Mouse (Mus musculus) ovary, postnatal 36 days (tissue): ENCODE results near the gene Snrpc.

Experiments
- DNase-seq: peaks from one replicate; pipeline ENCODE4 v3.0.0; 2022; ENCODE audit warnings: low spot score, mixed read lengths

The Snrpc gene

GRCm38 (mm10) chr17:27859131-27859530, 21.2 kb downstream of the Snrpc start:
- no peak for DNase-seq

GRCm38 (mm10) chr17:27865461-27865860, 27.5 kb downstream of the Snrpc start:
- DNase-seq = no peak

- no peak for DNase-seq
These were observed 28.8 kb downstream of the Snrpc start for GRCm38 (mm10) chr17:27866737-27867136.

GRCm38 (mm10) chr17:27871851-27872250, 33.9 kb downstream of the Snrpc start:
- no peak for DNase-seq

- DNase-seq = no peak
These were observed 35.6 kb downstream of the Snrpc start for GRCm38 (mm10) chr17:27873583-27873982.

GRCm38 (mm10) chr17:27874510-27874909, 36.6 kb downstream of the Snrpc start:
- no peak for DNase-seq

GRCm38 (mm10) chr17:27881518-27881917, 43.6 kb downstream of the Snrpc start:
- DNase-seq = no peak

GRCm38 (mm10) chr17:27883129-27883528, 45.2 kb downstream of the Snrpc start:
- DNase-seq = no peak

- no peak for DNase-seq
These were observed 46.0 kb downstream of the Snrpc start for GRCm38 (mm10) chr17:27883994-27884393.

GRCm38 (mm10) chr17:27886499-27887210, 48.7 kb downstream of the Snrpc start:
- DNase-seq = no peak
